Mouse (Mus musculus): ENCODE results near the gene Tcf3. TPM values are rescaled to one million over a fixed set of nuclear protein-coding genes. Genes with fewer than 3 reads are reported as not detected.
A peak's percentile ranks its signal among the peaks of the same experiment; 100 is the strongest.

Tcf3 gene
- polyA plus RNA-seq (2012; fragmentation: generic; extraction: Trizol): 67.5 TPM

GRCm38 (mm10) chr10:80433513-80434232, at the start of gene Tcf3:
Gene Tcf3 (minus strand): TSS chr10:80433647.
- Histone ChIP-seq H3K4me3 (peak within 1 kb of the TSS; percentile 70), H3K4me2 (ENCODE audit: low read depth) (peak within 1 kb of the TSS; percentile 97), H3ac (ENCODE audit: control insufficient read depth, insufficient read length) (peak within 1 kb of the TSS; percentile 78), H3K36me3 (ENCODE audit: control insufficient read depth, insufficient read depth) (peaks cover 1% of the 10 kb centered on the region), H3K27me3 (ENCODE audit: control insufficient read depth, insufficient read depth, insufficient read length) (no peaks in the 10 kb centered on the region), H3K79me2 (ENCODE audit: control insufficient read depth, insufficient read depth) (peaks cover 32% of the 10 kb centered on the region)
- TF ChIP-seq MYOD1 (IDR thresholded peaks at IDR 0.05; ENCODE audit: control insufficient read depth in 1 of 3, insufficient read length in 2 of 3, low read depth in 2 of 3) (peak in 1 of 3 experiments; percentile 3), E2F4 (IDR thresholded peaks at IDR 0.05; ENCODE audit: insufficient read depth) (peak; percentile 39), POLR2A (IDR thresholded peaks at IDR 0.05; ENCODE audit: insufficient read length, low read depth) (peak; percentile 78), TCF12 (IDR thresholded peaks at IDR 0.05; ENCODE audit: insufficient read depth, poor library complexity, severe bottlenecking) (no peak), MYOG (IDR thresholded peaks at IDR 0.05; ENCODE audit: control insufficient read depth in 1 of 3, insufficient read depth in 1 of 3, insufficient read length in 2 of 3, low read depth in 2 of 3) (peak in 1 of 3 experiments; percentile 7), REST (IDR thresholded peaks at IDR 0.05; ENCODE audit: insufficient read depth, insufficient read length) (no peak), CEBPB (IDR thresholded peaks at IDR 0.05; ENCODE audit: insufficient read depth, poor library complexity, severe bottlenecking) (0 out of 2 replicates have a peak, but pooled peaks have one; percentile 21), POLR2AphosphoS2 (IDR thresholded peaks at IDR 0.05; ENCODE audit: insufficient read length, low read depth) (peak; percentile 40), TCF3 (IDR thresholded peaks at IDR 0.05; ENCODE audit: insufficient read length, low read depth) (no peak), SRF (IDR thresholded peaks at IDR 0.05; ENCODE audit: control insufficient read depth, insufficient read length, low read depth) (peak; percentile 32)

- no peak overlapping the region for H3K4me3 ChIP-seq
- peaks cover 47% of the 10 kb centered on the region for H3K27me3 ChIP-seq (ENCODE audit: control insufficient read depth, insufficient read depth, insufficient read length)
- H3ac ChIP-seq (ENCODE audit: control insufficient read depth, insufficient read length): no peak overlapping the region
- H3K4me2 ChIP-seq (ENCODE audit: low read depth): no peak overlapping the region
- no peaks in the 10 kb centered on the region for H3K79me2 ChIP-seq (ENCODE audit: control insufficient read depth, insufficient read depth)
- no peaks in the 10 kb centered on the region for H3K36me3 ChIP-seq (ENCODE audit: control insufficient read depth, insufficient read depth)
- no peak for TF ChIP-seq POLR2AphosphoS2 (IDR thresholded peaks at IDR 0.05; ENCODE audit: insufficient read length, low read depth)
These were observed 47.6 kb upstream of the Tcf3 start for GRCm38 (mm10) chr10:80481002-80481401.

GRCm38 (mm10) chr10:80478531-80478930, 45.1 kb upstream of the Tcf3 start:
- H3ac ChIP-seq (ENCODE audit: control insufficient read depth, insufficient read length): no peak overlapping the region
- no peak for TF ChIP-seq POLR2AphosphoS2 (IDR thresholded peaks at IDR 0.05; ENCODE audit: insufficient read length, low read depth)
- peak; percentile 7 for TF ChIP-seq TCF3 (IDR thresholded peaks at IDR 0.05; ENCODE audit: insufficient read length, low read depth)
- TF ChIP-seq MYOD1 (IDR thresholded peaks at IDR 0.05; ENCODE audit: control insufficient read depth in 1 of 3, insufficient read length in 2 of 3, low read depth in 2 of 3): peak in 2 of 3 experiments; percentile 91 to 93
- no peak for TF ChIP-seq MAX (IDR thresholded peaks at IDR 0.05; ENCODE audit: low read depth)
- TF ChIP-seq USF1 (IDR thresholded peaks at IDR 0.05; ENCODE audit: low read depth): no peak
- no peak for TF ChIP-seq SRF (IDR thresholded peaks at IDR 0.05; ENCODE audit: control insufficient read depth, insufficient read length, low read depth)
- TF ChIP-seq CEBPB (IDR thresholded peaks at IDR 0.05; ENCODE audit: insufficient read depth, poor library complexity, severe bottlenecking): no peak
- no peak for TF ChIP-seq E2F4 (IDR thresholded peaks at IDR 0.05; ENCODE audit: insufficient read depth)
- TF ChIP-seq MYOG (IDR thresholded peaks at IDR 0.05; ENCODE audit: control insufficient read depth in 1 of 3, insufficient read depth in 1 of 3, insufficient read length in 2 of 3, low read depth in 2 of 3): no peak
- TF ChIP-seq TCF12 (IDR thresholded peaks at IDR 0.05; ENCODE audit: insufficient read depth, poor library complexity, severe bottlenecking): no peak
- H3K36me3 ChIP-seq (ENCODE audit: control insufficient read depth, insufficient read depth): no peaks in the 10 kb centered on the region
- no peak overlapping the region for H3K4me2 ChIP-seq (ENCODE audit: low read depth)
- H3K4me3 ChIP-seq: no peak overlapping the region
- peaks cover 23% of the 10 kb centered on the region for H3K27me3 ChIP-seq (ENCODE audit: control insufficient read depth, insufficient read depth, insufficient read length)
- H3K79me2 ChIP-seq (ENCODE audit: control insufficient read depth, insufficient read depth): no peaks in the 10 kb centered on the region

GRCm38 (mm10) chr10:80475290-80475959, 42.0 kb upstream of the Tcf3 start:
- TF ChIP-seq TCF3 (IDR thresholded peaks at IDR 0.05; ENCODE audit: insufficient read length, low read depth) (no peak), POLR2A (IDR thresholded peaks at IDR 0.05; ENCODE audit: insufficient read length, low read depth) (peak; percentile 73), SRF (IDR thresholded peaks at IDR 0.05; ENCODE audit: control insufficient read depth, insufficient read length, low read depth) (peak; percentile 41), POLR2AphosphoS2 (IDR thresholded peaks at IDR 0.05; ENCODE audit: insufficient read length, low read depth) (peak; percentile 79)

GRCm38 (mm10) chr10:80465066-80465465, 31.6 kb upstream of the Tcf3 start:
- Histone ChIP-seq H3K79me2 (ENCODE audit: control insufficient read depth, insufficient read depth) (no peaks in the 10 kb centered on the region), H3ac (ENCODE audit: control insufficient read depth, insufficient read length) (no peak overlapping the region), H3K27me3 (ENCODE audit: control insufficient read depth, insufficient read depth, insufficient read length) (no peaks in the 10 kb centered on the region), H3K4me2 (ENCODE audit: low read depth) (no peak overlapping the region), H3K36me3 (ENCODE audit: control insufficient read depth, insufficient read depth) (no peaks in the 10 kb centered on the region), H3K4me3 (no peak overlapping the region)
- TF ChIP-seq POLR2AphosphoS2 (IDR thresholded peaks at IDR 0.05; ENCODE audit: insufficient read length, low read depth): no peak
- no peak for TF ChIP-seq POLR2A (IDR thresholded peaks at IDR 0.05; ENCODE audit: insufficient read length, low read depth)
- TF ChIP-seq REST (IDR thresholded peaks at IDR 0.05; ENCODE audit: insufficient read depth, insufficient read length): no peak
- TF ChIP-seq USF1 (IDR thresholded peaks at IDR 0.05; ENCODE audit: low read depth): no peak
- no peak for TF ChIP-seq TCF3 (IDR thresholded peaks at IDR 0.05; ENCODE audit: insufficient read length, low read depth)
- no peak for TF ChIP-seq E2F4 (IDR thresholded peaks at IDR 0.05; ENCODE audit: insufficient read depth)
- no peak for TF ChIP-seq CEBPB (IDR thresholded peaks at IDR 0.05; ENCODE audit: insufficient read depth, poor library complexity, severe bottlenecking)
- no peak for TF ChIP-seq MYOD1 (IDR thresholded peaks at IDR 0.05; ENCODE audit: control insufficient read depth in 1 of 3, insufficient read length in 2 of 3, low read depth in 2 of 3)
- no peak for TF ChIP-seq TCF12 (IDR thresholded peaks at IDR 0.05; ENCODE audit: insufficient read depth, poor library complexity, severe bottlenecking)
- TF ChIP-seq SRF (IDR thresholded peaks at IDR 0.05; ENCODE audit: control insufficient read depth, insufficient read length, low read depth): no peak
- no peak for TF ChIP-seq MAX (IDR thresholded peaks at IDR 0.05; ENCODE audit: low read depth)
- no peak for TF ChIP-seq MYOG (IDR thresholded peaks at IDR 0.05; ENCODE audit: control insufficient read depth in 1 of 3, insufficient read depth in 1 of 3, insufficient read length in 2 of 3, low read depth in 2 of 3)

More at GRCm38 (mm10) chr10:80475290-80475959, 42.0 kb upstream of the Tcf3 start:
- H3K4me3 ChIP-seq: peak overlapping the region; percentile 32
- H3ac ChIP-seq (ENCODE audit: control insufficient read depth, insufficient read length): no peak overlapping the region
- H3K79me2 ChIP-seq (ENCODE audit: control insufficient read depth, insufficient read depth): no peaks in the 10 kb centered on the region
- no peaks in the 10 kb centered on the region for H3K36me3 ChIP-seq (ENCODE audit: control insufficient read depth, insufficient read depth)
- peak overlapping the region; percentile 72 for H3K4me2 ChIP-seq (ENCODE audit: low read depth)
- H3K27me3 ChIP-seq (ENCODE audit: control insufficient read depth, insufficient read depth, insufficient read length): peaks cover 5% of the 10 kb centered on the region
